Mouse (Mus musculus) cerebellum, adult (tissue): ENCODE data around the gene Bpifa5.

Experiments used
- ATAC-seq: cut with Nextera tagmentation; 2 replicates; pipeline ENCODE4 v1.9.2; 2017; ENCODE audit warnings: mild to moderate bottlenecking, moderate library complexity, mixed read lengths; ENCODE audit not compliant: insufficient number of reproducible peaks, low FRiP score, low TSS enrichment

Gene Bpifa5

DNA sequence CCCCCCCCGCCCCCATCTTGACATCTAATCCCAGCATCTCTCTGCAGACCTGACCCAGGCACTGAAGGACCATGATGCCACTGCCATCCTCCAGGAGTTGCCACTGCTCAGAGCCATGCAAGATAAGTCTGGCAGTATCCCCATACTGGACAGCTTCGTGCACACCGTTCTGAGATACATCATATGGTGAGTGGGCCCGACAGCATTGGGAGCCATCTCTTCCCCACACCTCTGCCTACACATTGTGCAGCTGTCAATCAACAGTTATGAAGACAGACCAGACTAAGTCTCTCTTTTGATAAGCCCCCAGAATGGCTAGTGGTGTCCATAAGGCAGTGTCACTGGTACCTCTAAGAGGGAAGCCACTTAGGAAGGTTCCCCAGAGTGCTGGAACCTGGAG, 42.2 kb downstream of the Bpifa5 start:
- ATAC-seq = no peak

DNA sequence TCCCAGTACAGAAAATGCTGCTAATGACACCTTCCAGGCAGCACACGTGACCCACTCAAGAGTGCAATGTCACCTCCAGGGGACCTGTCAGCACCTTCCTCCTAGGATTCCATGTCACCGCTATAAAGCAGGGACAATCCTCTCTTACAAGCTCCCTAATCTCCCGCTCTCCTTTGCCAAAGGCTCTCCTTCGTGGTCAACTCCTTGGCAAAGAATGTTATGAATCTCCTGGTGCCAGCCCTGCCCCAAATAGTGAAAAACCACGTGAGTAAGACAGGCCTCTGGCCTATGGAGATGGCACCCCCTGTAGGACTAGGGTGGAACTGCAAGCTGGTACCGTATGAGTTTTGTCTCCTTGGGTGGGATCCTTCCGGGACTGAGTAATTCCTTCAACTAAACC, 44.5 kb downstream of the Bpifa5 start:
- ATAC-seq = no peak

DNA sequence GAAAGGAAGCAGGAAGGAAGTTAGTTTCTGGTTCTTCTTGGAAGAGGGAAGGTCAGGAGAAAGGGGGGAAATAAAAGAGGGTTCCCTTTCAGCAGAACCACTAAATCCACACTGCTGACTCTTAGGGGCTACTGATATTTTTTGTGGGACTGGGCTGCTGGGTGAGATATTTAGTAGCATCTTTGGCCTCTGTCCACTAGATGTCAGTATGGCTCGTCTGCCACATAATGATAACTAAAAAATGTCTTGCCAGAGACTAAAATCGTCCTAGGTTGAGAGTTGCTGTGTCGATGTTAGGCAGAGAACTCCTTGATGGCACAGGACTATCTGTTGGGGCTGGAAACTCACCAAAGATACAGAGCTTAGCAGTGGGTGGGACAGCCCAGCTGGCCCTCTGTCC, 46.7 kb downstream of the Bpifa5 start:
- ATAC-seq = no peak

DNA sequence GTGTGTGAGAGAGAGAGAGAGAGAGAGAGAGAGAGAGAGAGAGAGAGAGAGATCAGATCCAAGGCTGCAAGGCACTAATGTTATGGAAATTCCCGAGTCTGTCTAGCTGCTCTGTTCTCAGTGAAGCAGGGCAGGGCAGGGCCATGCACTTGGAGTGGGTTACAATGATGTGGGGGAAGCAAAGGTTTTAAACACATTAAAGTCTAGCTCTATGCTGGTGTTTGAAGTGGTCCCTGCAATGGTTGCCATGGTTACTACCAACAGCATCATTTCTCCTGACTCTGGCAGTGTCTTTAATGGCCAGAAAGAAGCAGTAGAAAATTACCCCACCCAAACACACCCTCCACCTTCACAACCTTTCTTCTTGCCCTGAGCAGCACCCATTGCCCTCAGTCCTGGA, 48.7 kb downstream of the Bpifa5 start:
- no peak for ATAC-seq

DNA sequence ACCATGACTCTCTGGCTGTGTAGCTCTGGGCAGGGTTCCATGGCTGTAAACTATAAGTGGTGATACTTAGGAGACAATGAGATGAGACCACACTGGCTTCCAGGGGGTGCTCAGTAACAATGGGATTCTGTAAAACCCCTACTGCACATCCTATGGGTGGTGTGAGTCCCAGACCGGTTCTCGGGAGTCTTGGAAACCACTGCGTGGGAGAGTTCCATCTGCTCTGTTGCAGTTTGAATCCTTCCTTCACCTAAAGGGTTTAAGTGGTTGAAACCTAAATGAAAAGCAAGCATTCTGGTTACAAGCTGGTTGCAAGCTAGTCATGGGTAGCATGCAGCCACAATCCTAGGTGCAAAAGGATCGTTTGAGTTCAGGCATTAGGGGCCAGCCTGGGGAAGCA, 49.5 kb downstream of the Bpifa5 start:
- ATAC-seq = no peak

DNA sequence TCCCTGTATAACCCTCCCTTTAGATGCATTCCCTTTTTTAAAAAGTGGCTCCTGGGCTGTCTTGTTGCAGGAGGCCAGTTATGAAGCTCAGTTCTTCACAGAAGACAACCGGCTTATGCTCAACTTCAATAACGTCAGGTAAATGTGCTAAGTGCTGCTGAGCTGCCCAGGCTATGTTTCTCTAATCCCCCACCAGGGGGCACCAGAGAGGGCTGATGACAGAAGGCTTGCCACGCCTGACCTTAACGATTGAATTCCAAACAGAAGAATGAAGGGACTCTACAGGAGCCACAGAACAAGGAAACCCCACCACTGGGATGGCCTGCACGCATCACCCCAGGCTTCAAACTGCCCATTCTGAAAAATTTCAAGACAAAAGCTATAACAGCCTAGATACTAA, 52.8 kb downstream of the Bpifa5 start:
- ATAC-seq = peak; percentile 49; the same call in 1 of the 2 replicates
